Mouse (Mus musculus): ENCODE measurements at regions not wholly inside any gene's neighbourhood (a gene's known extent, or its start where the extent isn't known, plus 50 kb on each side); places are given as distances from the start of the nearest gene placed in this dataset.

DNA sequence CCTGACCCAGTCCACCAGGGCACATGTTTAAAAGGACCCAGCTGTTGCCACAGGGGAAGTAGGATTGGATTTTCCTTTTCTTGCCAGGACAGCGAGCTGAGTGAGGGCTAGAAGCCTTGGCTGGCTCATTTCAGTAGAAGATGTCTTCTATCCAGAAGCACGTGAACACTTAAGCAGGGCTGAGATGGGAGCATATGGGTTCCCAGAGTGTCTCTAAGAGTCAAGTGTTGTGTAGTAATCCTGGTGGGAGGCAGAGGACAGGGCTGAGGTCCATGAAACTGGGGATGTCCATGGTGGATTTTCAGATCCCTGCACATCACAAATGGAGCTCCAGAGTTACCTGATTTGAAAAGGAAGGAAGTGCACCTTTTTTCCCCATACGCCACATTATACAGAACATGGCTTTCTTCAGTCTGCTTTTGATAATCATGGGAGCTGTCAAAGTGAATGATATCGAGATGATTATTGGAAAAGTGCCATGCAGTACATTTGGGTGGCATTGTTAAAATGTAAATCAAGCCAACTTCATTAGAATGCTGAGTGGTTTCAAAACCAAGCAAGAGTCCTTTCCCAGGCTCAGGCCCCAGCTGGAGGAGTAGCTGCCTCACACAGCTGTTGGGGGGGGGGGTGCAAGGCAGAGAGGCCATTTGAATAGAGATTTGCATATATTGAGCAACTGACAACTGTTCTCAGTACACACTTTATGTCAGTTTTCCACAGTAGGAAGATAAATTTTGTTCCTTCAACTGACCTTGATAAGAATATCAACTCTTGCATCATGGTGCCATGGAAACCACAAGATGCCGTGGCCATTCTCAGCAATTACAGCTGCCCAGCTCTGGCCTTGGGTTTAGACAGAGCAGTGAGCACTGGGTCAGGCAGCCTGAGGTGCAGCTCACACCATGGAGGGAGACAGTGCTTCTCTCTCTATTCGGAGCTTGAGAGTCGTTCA is 81.7 kb downstream of the Slc35b3 start:
- 57% methylated on average over 7 of the region's 7 CpGs for WGBS
- Histone ChIP-seq H3K4me3 (no peak overlapping the region), H3K9ac (no peak overlapping the region), H3K9me3 (no peaks in the 10 kb centered on the region), H3K4me2 (no peak overlapping the region), H3K27me3 (no peaks in the 10 kb centered on the region), H3K27ac (replicated peaks) (no peak overlapping the region; the same call in 1 of the 2 replicates), H3K4me1 (replicated peaks) (0 out of 2 replicates have a peak, but pooled peaks cover 5% of the 10 kb centered on the region), H3K36me3 (no peaks in the 10 kb centered on the region)
- ATAC-seq (ENCODE audit: low FRiP score, low read depth) = no peak

- 89% methylated on average over 2 of the region's 2 CpGs for WGBS
- Histone ChIP-seq H3K27me3 (no peaks in the 10 kb centered on the region), H3K9ac (no peak overlapping the region), H3K36me3 (no peaks in the 10 kb centered on the region), H3K4me3 (no peak overlapping the region), H3K4me2 (no peak overlapping the region), H3K27ac (replicated peaks) (no peak overlapping the region), H3K4me1 (replicated peaks) (0 out of 2 replicates have a peak, but pooled peaks cover 5% of the 10 kb centered on the region), H3K9me3 (no peaks in the 10 kb centered on the region)
- no peak for ATAC-seq (ENCODE audit: low FRiP score, low read depth)
Measured at GRCm38 (mm10) chr13:38875923-38876322, 84.8 kb downstream of the Slc35b3 start.

GRCm38 (mm10) chr13:38864002-38864401 is 96.7 kb downstream of the Slc35b3 start:
- Histone ChIP-seq H3K9ac (no peak overlapping the region), H3K9me3 (no peaks in the 10 kb centered on the region), H3K27ac (replicated peaks) (no peak overlapping the region), H3K27me3 (no peaks in the 10 kb centered on the region), H3K36me3 (no peaks in the 10 kb centered on the region), H3K4me3 (no peak overlapping the region), H3K4me2 (no peak overlapping the region), H3K4me1 (replicated peaks) (no peaks in the 10 kb centered on the region)
- 83% methylated on average over 4 of the region's 4 CpGs for WGBS
- no peak for ATAC-seq (ENCODE audit: low FRiP score, low read depth)

DNA sequence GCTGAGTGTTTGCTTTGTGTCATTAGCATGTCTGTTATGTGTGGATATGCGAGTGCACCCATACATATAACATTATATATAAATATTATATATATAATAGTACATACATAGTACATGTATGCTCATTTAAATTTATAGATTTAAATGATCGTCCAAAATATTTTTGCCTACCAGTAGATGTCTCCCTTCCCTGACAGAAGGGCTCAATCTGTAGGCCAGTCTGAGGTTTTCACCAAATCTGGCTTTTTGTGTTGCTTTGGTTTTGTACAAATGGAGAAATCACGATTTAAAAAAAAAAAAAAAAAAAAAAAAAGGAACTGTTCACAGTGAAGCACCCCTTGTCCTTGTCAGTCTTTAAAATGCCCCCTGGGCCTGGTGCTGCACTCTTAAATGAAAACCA is 104.9 kb downstream of the Slc35b3 start:
- 57% methylated on average over 3 of the region's 3 CpGs for WGBS
- Histone ChIP-seq H3K9ac (no peak overlapping the region), H3K4me3 (no peak overlapping the region)

DNA sequence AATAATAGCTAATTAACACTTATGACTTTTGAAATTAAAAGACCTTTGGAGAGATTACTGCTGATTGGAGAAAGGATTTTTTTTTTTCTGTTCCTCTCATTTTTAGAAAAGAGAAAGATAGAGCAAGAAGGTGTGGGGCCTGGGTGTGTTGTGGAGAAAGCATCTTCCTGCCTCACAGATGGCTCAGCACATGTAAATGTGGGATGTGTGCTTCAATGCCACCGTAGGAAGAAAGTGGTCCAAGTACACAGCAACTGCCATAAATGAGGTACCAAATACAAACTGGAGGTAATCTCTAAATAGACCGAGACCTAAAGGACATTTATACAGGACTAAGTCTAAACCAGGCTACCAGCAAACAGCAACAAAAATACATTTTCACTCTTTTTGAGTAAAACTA is 105.7 kb downstream of the Slc35b3 start:
- Histone ChIP-seq H3K27ac (replicated peaks) (no peak overlapping the region), H3K4me3 (no peak overlapping the region), H3K4me2 (no peak overlapping the region), H3K4me1 (replicated peaks) (no peaks in the 10 kb centered on the region), H3K9ac (no peak overlapping the region), H3K9me3 (no peaks in the 10 kb centered on the region), H3K36me3 (no peaks in the 10 kb centered on the region), H3K27me3 (no peaks in the 10 kb centered on the region)
- WGBS = 87% methylated on average over 2 of the region's 2 CpGs
- no peak for ATAC-seq (ENCODE audit: low FRiP score, low read depth)

More for the DNA sequence above, 104.9 kb downstream of the Slc35b3 start:
- no peaks in the 10 kb centered on the region for H3K4me1 ChIP-seq (replicated peaks)
- no peaks in the 10 kb centered on the region for H3K27me3 ChIP-seq
- H3K36me3 ChIP-seq = no peaks in the 10 kb centered on the region
- no peak overlapping the region for H3K27ac ChIP-seq (replicated peaks)
- ATAC-seq (ENCODE audit: low FRiP score, low read depth) = no peak
- no peaks in the 10 kb centered on the region for H3K9me3 ChIP-seq
- no peak overlapping the region for H3K4me2 ChIP-seq

GRCm38 (mm10) chr13:38852868-38853267 is 107.8 kb downstream of the Slc35b3 start:
- no peak overlapping the region for H3K4me3 ChIP-seq
- no peaks in the 10 kb centered on the region for H3K36me3 ChIP-seq
- no peaks in the 10 kb centered on the region for H3K4me1 ChIP-seq (replicated peaks)
- no peak overlapping the region for H3K27ac ChIP-seq (replicated peaks)
- no peaks in the 10 kb centered on the region for H3K9me3 ChIP-seq
- H3K9ac ChIP-seq = no peak overlapping the region
- no peak overlapping the region for H3K4me2 ChIP-seq
- no peak for ATAC-seq (ENCODE audit: low FRiP score, low read depth)
- H3K27me3 ChIP-seq = no peaks in the 10 kb centered on the region
- WGBS = 61% methylated on average over 9 of the region's 9 CpGs

- H3K4me3 ChIP-seq = no peak overlapping the region
- 83% methylated on average over 7 of the region's 7 CpGs for WGBS
- no peaks in the 10 kb centered on the region for H3K36me3 ChIP-seq
- no peaks in the 10 kb centered on the region for H3K9me3 ChIP-seq
- no peak overlapping the region for H3K9ac ChIP-seq
- no peaks in the 10 kb centered on the region for H3K4me1 ChIP-seq (replicated peaks)
- no peak for ATAC-seq (ENCODE audit: low FRiP score, low read depth)
- no peaks in the 10 kb centered on the region for H3K27me3 ChIP-seq
- no peak overlapping the region for H3K27ac ChIP-seq (replicated peaks)
- no peak overlapping the region for H3K4me2 ChIP-seq
Measured at GRCm38 (mm10) chr13:38851820-38852219, 108.9 kb downstream of the Slc35b3 start.

- Histone ChIP-seq H3K9ac (no peak overlapping the region), H3K4me3 (no peak overlapping the region), H3K36me3 (no peaks in the 10 kb centered on the region), H3K27ac (replicated peaks) (no peak overlapping the region), H3K9me3 (no peaks in the 10 kb centered on the region), H3K27me3 (no peaks in the 10 kb centered on the region), H3K4me1 (replicated peaks) (no peaks in the 10 kb centered on the region), H3K4me2 (no peak overlapping the region)
- WGBS = 51% methylated on average over 5 of the region's 5 CpGs
- no peak for ATAC-seq (ENCODE audit: low FRiP score, low read depth)
Measured at GRCm38 (mm10) chr13:38838231-38838630, 122.4 kb downstream of the Slc35b3 start.

DNA sequence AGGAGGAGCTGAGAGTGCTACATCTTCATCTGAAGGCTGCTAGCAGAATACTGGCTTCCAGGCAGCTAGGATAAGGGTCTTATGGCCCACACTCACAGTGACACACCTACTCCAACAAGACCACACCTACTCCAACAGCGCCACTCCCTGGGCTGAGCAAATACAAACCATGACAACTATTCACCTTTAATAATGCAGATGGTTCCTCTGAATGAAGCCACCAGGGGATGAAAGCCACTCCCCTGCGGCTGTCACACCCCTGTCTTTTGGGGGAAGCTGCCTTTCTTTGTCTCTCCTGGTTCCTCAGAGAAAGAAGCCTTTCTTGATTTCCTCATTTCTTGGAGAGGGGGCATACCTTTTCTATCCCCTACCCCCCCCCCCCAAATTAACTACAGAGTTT is 135.0 kb downstream of the Slc35b3 start:
- Histone ChIP-seq H3K27me3 (no peaks in the 10 kb centered on the region), H3K9me3 (no peaks in the 10 kb centered on the region), H3K4me1 (replicated peaks) (no peaks in the 10 kb centered on the region), H3K27ac (replicated peaks) (no peak overlapping the region), H3K4me3 (no peak overlapping the region), H3K36me3 (no peaks in the 10 kb centered on the region), H3K4me2 (no peak overlapping the region), H3K9ac (no peak overlapping the region)
- no peak for ATAC-seq (ENCODE audit: low FRiP score, low read depth)
- WGBS = 16% methylated on average over 2 of the region's 2 CpGs

DNA sequence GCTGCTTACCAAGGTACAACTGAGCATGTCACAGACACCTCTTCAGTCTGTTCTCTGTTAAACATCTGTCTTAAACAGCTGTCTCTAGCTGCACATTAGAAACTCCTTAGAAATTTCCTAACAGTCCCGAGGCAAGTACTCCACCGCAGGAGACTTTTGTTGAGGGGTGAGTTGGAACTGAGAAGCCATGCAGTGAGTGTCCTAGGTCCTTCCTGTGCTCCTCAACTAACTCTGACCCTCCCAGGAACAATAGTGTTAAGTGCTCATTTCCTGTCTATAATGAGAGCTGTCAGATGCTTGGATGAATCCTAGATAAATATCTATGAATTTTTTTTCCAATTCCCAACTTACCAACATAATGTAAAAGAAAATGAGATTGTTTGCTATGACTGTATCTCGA is 141.1 kb downstream of the Slc35b3 start:
- no peak overlapping the region for H3K27ac ChIP-seq (replicated peaks)
- no peak overlapping the region for H3K4me2 ChIP-seq
- no peak for ATAC-seq (ENCODE audit: low FRiP score, low read depth)
- H3K9ac ChIP-seq = no peak overlapping the region
- H3K27me3 ChIP-seq = no peaks in the 10 kb centered on the region
- H3K4me1 ChIP-seq (replicated peaks) = peaks cover 8% of the 10 kb centered on the region; the same call in 1 of the 2 replicates
- H3K36me3 ChIP-seq = no peaks in the 10 kb centered on the region
- WGBS = 82% methylated on average over 3 of the region's 3 CpGs
- no peak overlapping the region for H3K4me3 ChIP-seq
- no peaks in the 10 kb centered on the region for H3K9me3 ChIP-seq

GRCm38 (mm10) chr13:38818781-38819180 is 141.9 kb downstream of the Slc35b3 start:
- WGBS = 73% methylated on average over 1 of the region's 1 CpGs
- ATAC-seq (ENCODE audit: low FRiP score, low read depth) = no peak
- H3K27me3 ChIP-seq = no peaks in the 10 kb centered on the region
- H3K4me2 ChIP-seq = no peak overlapping the region
- H3K4me3 ChIP-seq = no peak overlapping the region
- H3K9ac ChIP-seq = no peak overlapping the region
- H3K36me3 ChIP-seq = no peaks in the 10 kb centered on the region
- H3K4me1 ChIP-seq (replicated peaks) = peaks cover 8% of the 10 kb centered on the region; the same call in 1 of the 2 replicates
- no peak overlapping the region for H3K27ac ChIP-seq (replicated peaks)
- no peaks in the 10 kb centered on the region for H3K9me3 ChIP-seq

- Histone ChIP-seq H3K9me3 (no peaks in the 10 kb centered on the region), H3K4me1 (replicated peaks) (peaks cover 8% of the 10 kb centered on the region; the same call in 1 of the 2 replicates), H3K9ac (no peak overlapping the region), H3K27ac (replicated peaks) (no peak overlapping the region), H3K4me3 (no peak overlapping the region), H3K36me3 (no peaks in the 10 kb centered on the region), H3K27me3 (no peaks in the 10 kb centered on the region), H3K4me2 (no peak overlapping the region)
- no peak for ATAC-seq (ENCODE audit: low FRiP score, low read depth)
- WGBS = 56% methylated on average over 9 of the region's 9 CpGs
Measured at GRCm38 (mm10) chr13:38816296-38816695, 144.4 kb downstream of the Slc35b3 start.
